Mouse (Mus musculus) liver, embryonic 14.5 days (tissue): ENCODE measurements around the gene Ptprd.

ENCODE experiments used
- CTCF ChIP-seq: IDR thresholded peaks from 2 replicates; pipeline ENCODE4 v1.5.1; 2016; ENCODE audit warnings: antibody characterized with exemption, low read depth, control low read depth
- EP300 ChIP-seq: IDR thresholded peaks from 2 replicates; pipeline ENCODE4 v1.6.1; 2016; ENCODE audit warnings: antibody characterized with exemption, low read depth

- TF ChIP-seq CTCF, result no peak
- no peak for TF ChIP-seq EP300
Observed at GRCm38 (mm10) chr4:77537843-77538242, 673.9 kb downstream of the Ptprd start.
